Mouse (Mus musculus) embryonic facial prominence, embryonic 14.5 days (tissue): ENCODE measurements around the gene Ninj2. TPM values are rescaled to one million over a fixed set of nuclear protein-coding genes. Genes with fewer than 3 reads are reported as not detected.
A peak's percentile ranks its signal among the peaks of the same experiment; 100 is the strongest.

Experiments
- ATAC-seq: fragments of 200-750 bp; cut with Nextera tagmentation; 2 replicates; pipeline ENCODE4 v1.8.0; 2017; ENCODE audit warnings: low read depth, moderate number of reproducible peaks, moderate TSS enrichment
- DNase-seq: peaks from one replicate; pipeline ENCODE4 v3.0.0-alpha.2; 2015; ENCODE audit warnings: low spot score
- H3K27ac ChIP-seq: fragments of 300-500 bp; sonication (generic); replicated peaks from 2 replicates; pipeline ENCODE4 v1.5.1; 2014; ENCODE audit warnings: low read depth, mild to moderate bottlenecking, low read length, moderate library complexity
- H3K27me3 ChIP-seq: fragments of 300-500 bp; sonication (generic); replicated peaks from 2 replicates; pipeline ENCODE4 v1.6.1; 2014; ENCODE audit warnings: low read length; ENCODE audit not compliant: control insufficient read depth, insufficient read depth
- H3K36me3 ChIP-seq: fragments of 300-500 bp; sonication (generic); 2 replicates; pipeline ENCODE4 v1.6.1; 2014; ENCODE audit warnings: low read length, mixed read lengths; ENCODE audit not compliant: control insufficient read depth, insufficient read depth
- H3K4me1 ChIP-seq: fragments of 300-500 bp; sonication (generic); 2 replicates; pipeline ENCODE4 v1.6.1; 2014; ENCODE audit warnings: antibody characterized with exemption, low read length; ENCODE audit not compliant: control insufficient read depth, insufficient read depth
- H3K4me2 ChIP-seq: fragments of 300-500 bp; sonication (generic); 2 replicates; pipeline ENCODE4 v1.6.1; 2014; ENCODE audit warnings: low read depth, mild to moderate bottlenecking, low read length, moderate library complexity, mixed read lengths
- H3K4me3 ChIP-seq: fragments of 300-500 bp; sonication (generic); 2 replicates; pipeline ENCODE4 v1.5.1; 2014; ENCODE audit warnings: low read depth, mild to moderate bottlenecking, low read length
- H3K9ac ChIP-seq: fragments of 300-500 bp; sonication (generic); 2 replicates; pipeline ENCODE4 v1.6.1; 2014; ENCODE audit warnings: low read depth, mild to moderate bottlenecking, low read length, moderate library complexity, mixed read lengths
- H3K9me3 ChIP-seq: fragments of 300-500 bp; sonication (generic); 2 replicates; pipeline ENCODE4 v1.6.1; 2016; ENCODE audit warnings: low read length; ENCODE audit not compliant: control insufficient read depth
- WGBS: fragments of 180-500 bp; shearing (Covaris S2); extraction: QIAGEN DNeasy Blood & Tissue Kit; methylation state at CpG from one replicate; pipeline ENCODE4 v1.1.7; 2014; 5-methylcytosine and 5-hydroxymethylcytosine counted together
- polyA plus RNA-seq: library from polyadenylated mRNA; unstranded; fragments of >200 nt; fragmentation: Nextera tagmentation; extraction: Ambion mirVana; gene quantifications from 2 replicates; pipeline ENCODE4 v1.2.1, GENCODE M21; 2014

Ninj2 gene
- 0.61 and 0.69 TPM in 2 replicates for polyA plus RNA-seq

GRCm38 (mm10) chr6:120093100-120093499 is at the start of gene Ninj2:
Gene Ninj2 (plus strand): TSS chr6:120093350.
- 47% methylated on average over 11 of the region's 11 CpGs for WGBS
- ATAC-seq (no peak), DNase-seq (no peak)
- H3K4me1 ChIP-seq = no peaks in the 10 kb centered on the region
- peak within 1 kb of the TSS; percentile 41; the same call in 1 of the 2 replicates for H3K27ac ChIP-seq
- no peak within 1 kb of the TSS for H3K9ac ChIP-seq
- H3K36me3 ChIP-seq = no peaks in the 10 kb centered on the region
- no peaks in the 10 kb centered on the region for H3K9me3 ChIP-seq
- no peak within 1 kb of the TSS for H3K4me3 ChIP-seq
- no peak within 1 kb of the TSS for H3K4me2 ChIP-seq
- no peaks in the 10 kb centered on the region for H3K27me3 ChIP-seq

GRCm38 (mm10) chr6:120045406-120045805 is 47.7 kb upstream of the Ninj2 start:
- no peak overlapping the region for H3K9ac ChIP-seq
- ATAC-seq = no peak
- 52% methylated on average over 4 of the region's 4 CpGs for WGBS
- no peaks in the 10 kb centered on the region for H3K4me1 ChIP-seq
- no peak for DNase-seq
- H3K36me3 ChIP-seq = no peaks in the 10 kb centered on the region
- no peak overlapping the region for H3K4me3 ChIP-seq
- no peak overlapping the region for H3K4me2 ChIP-seq
- H3K27me3 ChIP-seq = no peaks in the 10 kb centered on the region
- no peaks in the 10 kb centered on the region for H3K9me3 ChIP-seq
- H3K27ac ChIP-seq = no peak overlapping the region

GRCm38 (mm10) chr6:120047705-120048292 is 45.4 kb upstream of the Ninj2 start:
- ATAC-seq (no peak), DNase-seq (no peak)
- Histone ChIP-seq H3K9ac (no peak overlapping the region), H3K27me3 (no peaks in the 10 kb centered on the region), H3K4me1 (no peaks in the 10 kb centered on the region), H3K36me3 (no peaks in the 10 kb centered on the region), H3K4me2 (no peak overlapping the region), H3K9me3 (no peaks in the 10 kb centered on the region), H3K27ac (no peak overlapping the region), H3K4me3 (no peak overlapping the region)
- 67% methylated on average over 7 of the region's 7 CpGs for WGBS

GRCm38 (mm10) chr6:120054412-120054811 is 38.7 kb upstream of the Ninj2 start:
- Histone ChIP-seq H3K4me1 (no peaks in the 10 kb centered on the region), H3K27ac (no peak overlapping the region), H3K4me2 (no peak overlapping the region), H3K27me3 (no peaks in the 10 kb centered on the region), H3K4me3 (no peak overlapping the region), H3K9me3 (no peaks in the 10 kb centered on the region), H3K36me3 (no peaks in the 10 kb centered on the region), H3K9ac (no peak overlapping the region)
- no peak for DNase-seq
- no peak for ATAC-seq
- 83% methylated on average over 6 of the region's 6 CpGs for WGBS

- 59% methylated on average over 2 of the region's 2 CpGs for WGBS
- Histone ChIP-seq H3K27me3 (no peaks in the 10 kb centered on the region), H3K27ac (no peak overlapping the region), H3K36me3 (no peaks in the 10 kb centered on the region), H3K9ac (no peak overlapping the region), H3K4me2 (no peak overlapping the region), H3K4me3 (no peak overlapping the region), H3K9me3 (no peaks in the 10 kb centered on the region), H3K4me1 (no peaks in the 10 kb centered on the region)
- ATAC-seq = no peak
- peak; percentile 34 for DNase-seq
Observed at GRCm38 (mm10) chr6:120055666-120056540, 37.2 kb upstream of the Ninj2 start.

- ATAC-seq = no peak
- H3K27ac ChIP-seq = no peak overlapping the region
- WGBS = 66% methylated on average over 5 of the region's 5 CpGs
Observed at GRCm38 (mm10) chr6:120062934-120063333, 30.2 kb upstream of the Ninj2 start.

GRCm38 (mm10) chr6:120064627-120065026 is 28.5 kb upstream of the Ninj2 start:
- Histone ChIP-seq H3K9me3 (no peaks in the 10 kb centered on the region), H3K27me3 (no peaks in the 10 kb centered on the region), H3K4me1 (no peaks in the 10 kb centered on the region), H3K36me3 (no peaks in the 10 kb centered on the region), H3K9ac (no peak overlapping the region), H3K4me2 (no peak overlapping the region), H3K4me3 (no peak overlapping the region), H3K27ac (no peak overlapping the region)
- no peak for DNase-seq
- ATAC-seq = no peak
- 36% methylated on average over 2 of the region's 2 CpGs for WGBS

More at GRCm38 (mm10) chr6:120062934-120063333, 30.2 kb upstream of the Ninj2 start:
- H3K36me3 ChIP-seq = no peaks in the 10 kb centered on the region
- H3K27me3 ChIP-seq = no peaks in the 10 kb centered on the region
- no peak overlapping the region for H3K9ac ChIP-seq
- no peak overlapping the region for H3K4me2 ChIP-seq
- H3K9me3 ChIP-seq = no peaks in the 10 kb centered on the region
- no peaks in the 10 kb centered on the region for H3K4me1 ChIP-seq
- no peak overlapping the region for H3K4me3 ChIP-seq
- no peak for DNase-seq

- no peak for ATAC-seq
- no peaks in the 10 kb centered on the region for H3K27me3 ChIP-seq
Observed at GRCm38 (mm10) chr6:120065552-120066177, 27.5 kb upstream of the Ninj2 start.

More at GRCm38 (mm10) chr6:120065552-120066177, 27.5 kb upstream of the Ninj2 start:
- Histone ChIP-seq H3K27ac (no peak overlapping the region), H3K4me2 (no peak overlapping the region), H3K9ac (no peak overlapping the region), H3K4me1 (no peaks in the 10 kb centered on the region), H3K4me3 (no peak overlapping the region), H3K9me3 (no peaks in the 10 kb centered on the region), H3K36me3 (no peaks in the 10 kb centered on the region)
- WGBS = 72% methylated on average over 6 of the region's 6 CpGs
- DNase-seq = no peak
